Mouse (Mus musculus) kidney, embryonic 16.5 days (tissue): ENCODE measurements at regions not wholly inside any gene's neighbourhood (a gene's known extent, or its start where the extent isn't known, plus 50 kb on each side); places are given as distances from the start of the nearest gene placed in this dataset.

ENCODE experiments used
- ATAC-seq: fragments of 200-750 bp; cut with Nextera tagmentation; 2 replicates; pipeline ENCODE4 v1.8.0; 2017; ENCODE audit warnings: moderate TSS enrichment; ENCODE audit not compliant: low FRiP score, low TSS enrichment
- H3K27ac ChIP-seq: fragments of 300-500 bp; sonication (generic); 2 replicates; pipeline ENCODE4 v1.5.1; 2014; ENCODE audit warnings: low read length
- H3K27me3 ChIP-seq: fragments of 300-500 bp; sonication (generic); 2 replicates; pipeline ENCODE4 v1.6.1; 2014; ENCODE audit warnings: low read length, control low read depth, mixed read lengths; ENCODE audit not compliant: insufficient read depth
- H3K36me3 ChIP-seq: fragments of 300-500 bp; sonication (generic); 2 replicates; pipeline ENCODE4 v1.6.1; 2014; ENCODE audit warnings: low read length, control low read depth, mixed read lengths; ENCODE audit not compliant: insufficient read depth
- H3K4me1 ChIP-seq: fragments of 300-500 bp; sonication (generic); 2 replicates; pipeline ENCODE4 v1.6.1; 2014; ENCODE audit warnings: low read length, control low read depth, mixed read lengths; ENCODE audit not compliant: insufficient read depth
- H3K4me2 ChIP-seq: fragments of 300-500 bp; sonication (generic); replicated peaks from 2 replicates; pipeline ENCODE4 v1.6.1; 2014; ENCODE audit warnings: low read depth, low read length
- H3K4me3 ChIP-seq: fragments of 300-500 bp; sonication (generic); 2 replicates; pipeline ENCODE4 v1.5.1; 2014; ENCODE audit warnings: mild to moderate bottlenecking, low read length
- H3K9ac ChIP-seq: fragments of 300-500 bp; sonication (generic); replicated peaks from 2 replicates; pipeline ENCODE4 v1.6.1; 2014; ENCODE audit warnings: low read length
- H3K9me3 ChIP-seq: fragments of 300-500 bp; sonication (generic); 2 replicates; pipeline ENCODE4 v1.6.1; 2016; ENCODE audit warnings: low read length, control low read depth
- WGBS: fragments of 180-500 bp; shearing (Covaris S2); extraction: QIAGEN DNeasy Blood & Tissue Kit; methylation state at CpG from one replicate; pipeline ENCODE4 v1.1.7; 2014; 5-methylcytosine and 5-hydroxymethylcytosine counted together

- no peaks in the 10 kb centered on the region for H3K27me3 ChIP-seq
- no peaks in the 10 kb centered on the region for H3K9me3 ChIP-seq
- ATAC-seq = peak; percentile 74; the same call in 1 of the 2 replicates
- H3K4me2 ChIP-seq = no peak overlapping the region
- no peak overlapping the region for H3K9ac ChIP-seq
- WGBS = 13% methylated on average over 4 of the region's 4 CpGs
- no peaks in the 10 kb centered on the region for H3K36me3 ChIP-seq
- H3K4me3 ChIP-seq = no peak overlapping the region
- no peak overlapping the region for H3K27ac ChIP-seq
- no peaks in the 10 kb centered on the region for H3K4me1 ChIP-seq
These were observed 290.2 kb upstream of the Fam241a start for GRCm38 (mm10) chr3:128186278-128186677.

DNA sequence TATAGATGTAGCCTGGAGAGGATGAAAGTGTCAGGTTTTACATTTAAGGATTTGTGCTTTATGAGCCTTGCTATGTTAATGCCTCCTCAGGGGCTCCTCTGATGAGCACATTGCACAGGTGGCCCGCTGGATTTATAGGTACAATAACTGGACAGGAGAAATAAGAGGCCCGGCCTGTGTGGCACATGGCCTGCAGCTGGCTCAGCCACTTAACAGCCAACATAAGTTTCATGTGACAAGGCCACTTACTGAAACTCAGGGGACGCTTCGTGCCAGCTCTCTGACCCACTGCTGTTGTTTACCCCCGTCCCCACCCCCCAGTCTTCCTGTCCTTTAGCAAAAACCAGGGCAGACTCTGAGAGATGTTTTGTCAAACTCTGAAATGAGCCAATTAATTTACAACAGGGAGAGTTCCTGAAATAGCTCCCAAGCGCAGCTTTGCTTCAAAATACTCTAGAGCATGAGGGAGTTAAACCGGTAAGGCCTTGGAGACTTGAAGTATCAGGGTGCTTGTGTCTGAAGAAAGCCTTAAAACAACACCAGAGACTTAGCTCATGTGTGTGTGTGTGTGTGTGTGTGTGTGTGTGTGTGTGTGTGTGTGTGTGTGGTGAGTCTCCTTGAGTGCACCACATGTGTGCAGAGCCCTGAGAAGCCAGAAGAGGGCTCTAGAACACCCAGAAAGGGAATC, 285.2 kb upstream of the Fam241a start:
- H3K27ac ChIP-seq = no peak overlapping the region
- ATAC-seq = peak; percentile 85
- WGBS = 27% methylated on average over 7 of the region's 7 CpGs

GRCm38 (mm10) chr3:128149216-128149615, 253.1 kb upstream of the Fam241a start:
- H3K9ac ChIP-seq = no peak overlapping the region
- no peaks in the 10 kb centered on the region for H3K9me3 ChIP-seq
- ATAC-seq = no peak
- no peak overlapping the region for H3K4me2 ChIP-seq
- no peaks in the 10 kb centered on the region for H3K27me3 ChIP-seq
- H3K4me3 ChIP-seq = no peak overlapping the region
- 62% methylated on average over 8 of the region's 8 CpGs for WGBS
- no peaks in the 10 kb centered on the region for H3K36me3 ChIP-seq
- no peak overlapping the region for H3K27ac ChIP-seq
- no peaks in the 10 kb centered on the region for H3K4me1 ChIP-seq

More for the DNA sequence above, 285.2 kb upstream of the Fam241a start:
- Histone ChIP-seq H3K27me3 (no peaks in the 10 kb centered on the region), H3K4me1 (no peaks in the 10 kb centered on the region), H3K36me3 (no peaks in the 10 kb centered on the region), H3K9ac (no peak overlapping the region), H3K4me2 (no peak overlapping the region), H3K9me3 (no peaks in the 10 kb centered on the region), H3K4me3 (no peak overlapping the region)

DNA sequence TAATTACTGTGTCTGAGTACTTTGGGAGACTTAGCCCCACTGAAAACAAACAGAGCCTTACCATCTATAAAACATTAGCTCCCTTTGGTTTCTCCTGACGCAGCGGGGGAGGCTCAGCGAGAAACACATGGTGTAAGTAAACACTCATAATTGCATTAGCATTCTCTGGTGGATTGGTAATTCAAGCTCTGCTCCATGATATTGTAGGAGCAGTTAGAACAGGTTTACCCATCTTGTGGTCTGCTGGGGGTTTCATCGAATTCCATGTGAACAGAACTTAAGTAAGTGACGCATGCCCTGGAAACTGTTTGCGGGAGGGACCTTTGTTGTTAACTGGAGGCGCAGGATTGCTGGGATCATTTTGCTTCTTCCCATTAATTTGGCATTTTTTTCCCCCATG, 249.2 kb upstream of the Fam241a start:
- no peaks in the 10 kb centered on the region for H3K27me3 ChIP-seq
- no peak overlapping the region for H3K4me2 ChIP-seq
- H3K36me3 ChIP-seq = no peaks in the 10 kb centered on the region
- 52% methylated on average over 7 of the region's 7 CpGs for WGBS
- H3K9me3 ChIP-seq = no peaks in the 10 kb centered on the region
- no peaks in the 10 kb centered on the region for H3K4me1 ChIP-seq
- H3K4me3 ChIP-seq = no peak overlapping the region
- H3K27ac ChIP-seq = no peak overlapping the region
- H3K9ac ChIP-seq = no peak overlapping the region
- no peak for ATAC-seq

GRCm38 (mm10) chr3:128127836-128128235, 231.7 kb upstream of the Fam241a start:
- no peak overlapping the region for H3K4me3 ChIP-seq
- H3K27ac ChIP-seq = no peak overlapping the region
- H3K9ac ChIP-seq = no peak overlapping the region
- no peaks in the 10 kb centered on the region for H3K27me3 ChIP-seq
- no peaks in the 10 kb centered on the region for H3K4me1 ChIP-seq
- H3K9me3 ChIP-seq = no peaks in the 10 kb centered on the region
- no peak for ATAC-seq
- H3K4me2 ChIP-seq = no peak overlapping the region
- WGBS = 88% methylated on average over 5 of the region's 5 CpGs
- H3K36me3 ChIP-seq = no peaks in the 10 kb centered on the region

DNA sequence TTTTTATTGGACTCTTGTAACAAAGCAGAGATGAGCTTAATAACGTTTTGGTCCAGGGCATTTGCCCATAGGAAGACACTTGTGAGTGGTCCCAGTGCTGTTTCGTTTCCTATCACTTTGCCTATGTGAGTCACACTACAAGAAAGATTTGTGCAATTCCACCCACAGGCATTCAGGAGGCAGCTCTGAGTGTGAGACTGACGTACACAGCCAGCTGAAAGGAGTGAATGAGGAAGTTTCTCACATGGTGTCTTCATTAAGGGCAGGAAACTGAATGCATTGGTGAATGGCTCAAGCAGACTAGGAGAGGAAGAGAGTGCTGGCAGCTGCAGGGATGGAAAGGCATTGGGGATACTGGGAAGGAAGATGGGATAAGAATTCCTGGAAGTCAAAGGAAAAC, 230.5 kb upstream of the Fam241a start:
- ATAC-seq = no peak
- H3K36me3 ChIP-seq = no peaks in the 10 kb centered on the region
- no peak overlapping the region for H3K4me2 ChIP-seq
- H3K9me3 ChIP-seq = no peaks in the 10 kb centered on the region
- H3K4me1 ChIP-seq = no peaks in the 10 kb centered on the region
- no peaks in the 10 kb centered on the region for H3K27me3 ChIP-seq
- H3K4me3 ChIP-seq = no peak overlapping the region
- H3K27ac ChIP-seq = no peak overlapping the region
- H3K9ac ChIP-seq = no peak overlapping the region
- 59% methylated on average over 3 of the region's 3 CpGs for WGBS

GRCm38 (mm10) chr3:128122111-128122510, 226.0 kb upstream of the Fam241a start:
- no peak overlapping the region for H3K4me2 ChIP-seq
- H3K27ac ChIP-seq = no peak overlapping the region
- H3K4me3 ChIP-seq = no peak overlapping the region
- no peaks in the 10 kb centered on the region for H3K9me3 ChIP-seq
- H3K4me1 ChIP-seq = no peaks in the 10 kb centered on the region
- no peaks in the 10 kb centered on the region for H3K27me3 ChIP-seq
- ATAC-seq = no peak
- H3K36me3 ChIP-seq = no peaks in the 10 kb centered on the region
- H3K9ac ChIP-seq = no peak overlapping the region
- WGBS = 79% methylated on average over 6 of the region's 6 CpGs

DNA sequence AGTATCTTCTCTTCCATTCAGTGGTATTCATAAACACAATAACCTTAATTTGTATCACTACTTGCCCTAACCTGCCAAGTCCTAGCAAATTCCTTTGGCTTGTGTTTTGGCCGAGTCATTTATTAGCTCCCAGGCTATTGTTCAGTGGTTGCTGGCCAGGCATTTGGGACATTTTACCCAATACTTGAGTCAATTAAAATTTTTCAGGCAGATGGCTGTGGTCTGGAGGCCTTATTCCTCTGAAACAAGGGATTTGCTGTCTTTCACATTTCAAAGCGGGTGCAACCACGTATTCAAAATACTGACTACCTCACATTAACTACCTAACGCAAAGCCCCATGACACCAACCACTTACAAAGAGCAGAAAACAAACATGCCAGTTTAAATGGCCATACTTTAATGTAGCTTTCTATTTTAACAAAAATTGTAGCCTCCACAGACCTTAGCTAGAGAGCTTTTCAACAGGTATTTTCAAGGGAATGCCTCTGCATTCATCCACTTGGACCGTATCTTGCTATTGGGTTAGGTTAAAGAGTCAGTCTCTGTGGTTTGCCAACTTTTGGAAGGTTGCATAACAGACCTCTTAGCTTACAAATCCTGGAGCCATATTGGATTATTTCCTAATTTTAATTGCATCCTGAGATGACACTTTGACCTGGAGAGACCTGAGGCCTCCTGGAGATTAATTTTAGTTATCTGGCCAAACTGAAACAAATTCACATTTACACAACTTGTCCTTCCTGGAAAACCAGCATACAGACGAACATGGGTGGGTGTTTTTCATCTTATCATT, 224.7 kb upstream of the Fam241a start:
- 85% methylated on average over 6 of the region's 6 CpGs for WGBS
- no peak for ATAC-seq
- Histone ChIP-seq H3K4me3 (no peak overlapping the region), H3K4me1 (no peaks in the 10 kb centered on the region), H3K9ac (no peak overlapping the region), H3K9me3 (no peaks in the 10 kb centered on the region), H3K27me3 (no peaks in the 10 kb centered on the region), H3K4me2 (no peak overlapping the region), H3K27ac (no peak overlapping the region), H3K36me3 (no peaks in the 10 kb centered on the region)

- Histone ChIP-seq H3K4me3 (no peak overlapping the region), H3K9me3 (no peaks in the 10 kb centered on the region; the same call in 1 of the 2 replicates), H3K27me3 (no peaks in the 10 kb centered on the region), H3K4me1 (no peaks in the 10 kb centered on the region), H3K4me2 (no peak overlapping the region), H3K9ac (no peak overlapping the region), H3K27ac (no peak overlapping the region), H3K36me3 (no peaks in the 10 kb centered on the region)
- WGBS = 78% methylated on average over 3 of the region's 3 CpGs
- ATAC-seq = no peak
These were observed 217.1 kb upstream of the Fam241a start for GRCm38 (mm10) chr3:128113209-128113608.

- H3K4me2 ChIP-seq = no peak overlapping the region
- no peak overlapping the region for H3K27ac ChIP-seq
- no peak overlapping the region for H3K9ac ChIP-seq
- H3K9me3 ChIP-seq = no peaks in the 10 kb centered on the region; the same call in 1 of the 2 replicates
- no peaks in the 10 kb centered on the region for H3K36me3 ChIP-seq
- 43% methylated on average over 2 of the region's 2 CpGs for WGBS
- H3K4me3 ChIP-seq = no peak overlapping the region
- H3K27me3 ChIP-seq = no peaks in the 10 kb centered on the region
- no peaks in the 10 kb centered on the region for H3K4me1 ChIP-seq
- peak; percentile 74; the same call in 1 of the 2 replicates for ATAC-seq
These were observed 214.3 kb upstream of the Fam241a start for GRCm38 (mm10) chr3:128110406-128110805.
